Mouse (Mus musculus) bone marrow macrophage, adult 2 months (primary cell): Measurements from ENCODE around the gene Mrc2. TPM values are rescaled to one million over a fixed set of nuclear protein-coding genes. Genes with fewer than 3 reads are reported as not detected.
A peak's percentile ranks its signal among the peaks of the same experiment; 100 is the strongest.

Experiments
- H3K27ac ChIP-seq: 2 replicates; pipeline ENCODE4 v1.5.1; 2012; ENCODE audit warnings: low read depth, low read length; ENCODE audit not compliant: insufficient read depth
- H3K4me1 ChIP-seq: 2 replicates; pipeline ENCODE4 v1.6.1; 2012; ENCODE audit warnings: low read length; ENCODE audit not compliant: control insufficient read depth, insufficient read depth
- H3K4me3 ChIP-seq: 2 replicates; pipeline ENCODE4 v1.5.1; 2012; ENCODE audit warnings: mild to moderate bottlenecking, low read length, moderate library complexity; ENCODE audit not compliant: insufficient read depth
- CTCF ChIP-seq: IDR thresholded peaks from 2 replicates; pipeline ENCODE4 v1.5.1; 2012; ENCODE audit warnings: low read depth, mild to moderate bottlenecking, low read length, moderate library complexity
- POLR2A ChIP-seq: IDR thresholded peaks from 2 replicates; pipeline ENCODE4 v1.6.1; 2012; ENCODE audit warnings: mild to moderate bottlenecking, low read depth, low read length, borderline replicate concordance
- polyA plus RNA-seq: library from polyadenylated mRNA; stranded (reverse); fragments of >200 nt; gene quantifications from 2 replicates; pipeline ENCODE4 v1.2.4, GENCODE M21; 2012; ENCODE audit not compliant: missing spikeins, insufficient read depth, insufficient read length

The Mrc2 gene
- polyA plus RNA-seq, 1 experiment: 0.50 TPM

- 0 out of 2 replicates have a peak, but pooled peaks cover 2% of the 10 kb centered on the region for H3K4me1 ChIP-seq
- no peak overlapping the region for H3K4me3 ChIP-seq
- no peak overlapping the region for H3K27ac ChIP-seq
- no peak for TF ChIP-seq POLR2A
- TF ChIP-seq CTCF: no peak
Observed at GRCm38 (mm10) chr11:105348495-105348982, 56.1 kb downstream of the Mrc2 start.

- Histone ChIP-seq H3K4me1 (0 out of 2 replicates have a peak, but pooled peaks cover 2% of the 10 kb centered on the region), H3K27ac (no peak overlapping the region), H3K4me3 (no peak overlapping the region)
- TF ChIP-seq CTCF: no peak
- TF ChIP-seq POLR2A: no peak
Observed at GRCm38 (mm10) chr11:105349780-105350324, 57.4 kb downstream of the Mrc2 start.

- no peak overlapping the region for H3K27ac ChIP-seq
- 0 out of 2 replicates have a peak, but pooled peaks cover 2% of the 10 kb centered on the region for H3K4me1 ChIP-seq
- no peak overlapping the region for H3K4me3 ChIP-seq
- TF ChIP-seq POLR2A (no peak), CTCF (no peak)
Observed at GRCm38 (mm10) chr11:105350643-105351042, 58.2 kb downstream of the Mrc2 start.

- Histone ChIP-seq H3K27ac (no peak overlapping the region), H3K4me1 (0 out of 2 replicates have a peak, but pooled peaks cover 2% of the 10 kb centered on the region), H3K4me3 (no peak overlapping the region)
- no peak for TF ChIP-seq CTCF
- no peak for TF ChIP-seq POLR2A
Observed at GRCm38 (mm10) chr11:105352152-105352551, 59.7 kb downstream of the Mrc2 start.

- H3K27ac ChIP-seq: no peak overlapping the region
Observed at GRCm38 (mm10) chr11:105352954-105353890, 60.8 kb downstream of the Mrc2 start.

GRCm38 (mm10) chr11:105353891-105354280 is 61.4 kb downstream of the Mrc2 start:
- H3K4me1 ChIP-seq: 0 out of 2 replicates have a peak, but pooled peaks cover 2% of the 10 kb centered on the region
- no peak overlapping the region for H3K4me3 ChIP-seq
- H3K27ac ChIP-seq: no peak overlapping the region
- no peak for TF ChIP-seq CTCF
- no peak for TF ChIP-seq POLR2A

More at GRCm38 (mm10) chr11:105352954-105353890, 60.8 kb downstream of the Mrc2 start:
- no peak for TF ChIP-seq CTCF
- no peak for TF ChIP-seq POLR2A
- 0 out of 2 replicates have a peak, but pooled peaks cover 2% of the 10 kb centered on the region for H3K4me1 ChIP-seq
- H3K4me3 ChIP-seq: no peak overlapping the region

GRCm38 (mm10) chr11:105356301-105356700 is 63.9 kb downstream of the Mrc2 start:
- no peak overlapping the region for H3K27ac ChIP-seq
- TF ChIP-seq POLR2A (no peak), CTCF (no peak)
- H3K4me1 ChIP-seq: 0 out of 2 replicates have a peak, but pooled peaks cover 2% of the 10 kb centered on the region
- no peak overlapping the region for H3K4me3 ChIP-seq

- TF ChIP-seq POLR2A (no peak), CTCF (no peak)
- Histone ChIP-seq H3K4me1 (no peaks in the 10 kb centered on the region), H3K27ac (no peak overlapping the region), H3K4me3 (no peak overlapping the region)
Observed at GRCm38 (mm10) chr11:105362041-105362765, 69.8 kb downstream of the Mrc2 start.

GRCm38 (mm10) chr11:105362946-105363597 is 70.6 kb downstream of the Mrc2 start:
- Histone ChIP-seq H3K4me1 (no peaks in the 10 kb centered on the region), H3K4me3 (peak overlapping the region; percentile 66), H3K27ac (no peak overlapping the region)
- TF ChIP-seq POLR2A (no peak), CTCF (peak; percentile 58; the same call in 1 of the 2 replicates)
